Mouse (Mus musculus): ENCODE measurements around the gene Dnah14. TPM values are rescaled to one million over a fixed set of nuclear protein-coding genes. Genes with fewer than 3 reads are reported as not detected.
A peak's percentile ranks its signal among the peaks of the same experiment; 100 is the strongest.
"Not testable (repeated sequence)": the region's sequence is repeated elsewhere in the genome, so short reads cannot be mapped to it uniquely, and the experiment has no call there.

Dnah14 gene
- total RNA-seq, 2 experiments from 2014 or later: not detected

- intact Hi-C loops (cut with DNase I): no loop called here
- no peak for DNase-seq
Observed at GRCm38 (mm10) chr1:181742251-181742885, 166.0 kb downstream of the Dnah14 start.

DNA sequence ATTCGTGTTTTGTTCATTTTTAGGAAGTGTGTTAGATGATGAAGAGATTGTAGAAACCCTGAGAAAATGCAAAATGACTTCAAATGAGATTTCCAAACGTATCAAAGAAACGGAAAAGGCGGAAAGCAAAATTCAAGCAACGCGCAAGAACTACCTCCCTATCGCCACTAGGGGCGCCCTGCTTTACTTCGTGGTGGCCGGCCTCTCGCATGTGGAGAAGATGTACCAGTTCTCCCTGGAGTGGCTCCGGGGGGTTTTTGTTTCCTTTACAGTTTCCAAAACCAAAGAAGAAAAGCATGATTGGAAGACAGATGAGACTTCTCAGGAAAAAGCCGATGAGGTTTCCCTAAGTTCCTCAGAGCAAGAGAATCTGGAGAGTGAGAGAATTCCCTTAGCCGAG, 193.0 kb downstream of the Dnah14 start:
- DNase-seq: no peak
- intact Hi-C loops (cut with DNase I): no loop called here

- intact Hi-C loops (cut with DNase I): no loop called here
- no peak for DNase-seq
Observed at GRCm38 (mm10) chr1:181771871-181772270, 195.5 kb downstream of the Dnah14 start.

GRCm38 (mm10) chr1:181776541-181776940, 200.2 kb downstream of the Dnah14 start:
- no peak for DNase-seq
- intact Hi-C loops (cut with DNase I): no loop called here

- DNase-seq; intact Hi-C loops (cut with DNase I): not testable (repeated sequence)
Observed at GRCm38 (mm10) chr1:181782600-181782999, 206.2 kb downstream of the Dnah14 start.

- intact Hi-C loops (cut with DNase I): no loop called here
- DNase-seq: no peak
Observed at GRCm38 (mm10) chr1:181789952-181790351, 213.6 kb downstream of the Dnah14 start.

GRCm38 (mm10) chr1:181793541-181793940, 217.2 kb downstream of the Dnah14 start:
- peak; percentile 62 to 66 for DNase-seq
- intact Hi-C loops (cut with DNase I): no loop called here

DNA sequence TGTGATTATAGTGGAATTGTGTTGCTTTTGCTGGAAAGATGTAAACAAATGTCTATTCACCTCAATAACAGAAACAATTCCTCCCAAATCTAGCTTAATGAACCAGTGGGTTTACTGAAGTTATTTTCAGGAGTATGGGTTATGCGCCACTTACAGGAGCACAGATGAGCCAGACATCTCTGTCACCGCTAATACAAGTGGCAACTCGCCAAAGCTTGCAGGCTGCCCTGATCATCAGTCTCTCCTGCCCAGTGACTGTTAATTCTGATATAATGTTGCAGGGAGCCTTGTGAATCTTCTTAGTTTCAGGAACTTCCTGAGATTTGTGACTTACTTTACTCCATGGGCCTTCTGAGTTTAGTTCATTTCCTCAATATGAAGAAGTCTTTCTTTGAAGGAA, 223.6 kb downstream of the Dnah14 start:
- DNase-seq: no peak
- intact Hi-C loops (cut with DNase I): no loop called here

DNA sequence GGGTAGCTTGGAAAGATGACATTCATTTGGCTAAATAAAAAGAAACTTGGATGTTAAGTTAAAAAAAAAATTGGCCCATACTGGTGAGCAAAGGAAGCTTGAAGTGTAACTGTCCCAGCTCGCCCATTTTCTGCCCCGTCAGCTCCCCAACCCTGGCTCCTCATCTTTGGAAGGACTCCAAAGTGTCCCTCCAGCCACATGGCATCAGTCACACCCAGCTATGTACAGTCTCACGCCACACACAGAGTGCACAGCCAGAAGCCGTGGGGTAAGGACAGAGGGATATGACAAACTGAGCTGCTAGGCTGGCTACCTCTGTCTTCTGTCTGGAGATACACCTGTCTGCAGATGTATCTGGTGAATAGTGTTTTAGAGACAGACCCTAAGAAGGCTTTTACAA, 224.3 kb downstream of the Dnah14 start:
- intact Hi-C loops (cut with DNase I): no loop called here

GRCm38 (mm10) chr1:181811481-181812223, 235.3 kb downstream of the Dnah14 start:
- DNase-seq: no peak
- intact Hi-C loops (cut with DNase I): no loop called here

More for the DNA sequence above, 224.3 kb downstream of the Dnah14 start:
- DNase-seq: no peak

DNA sequence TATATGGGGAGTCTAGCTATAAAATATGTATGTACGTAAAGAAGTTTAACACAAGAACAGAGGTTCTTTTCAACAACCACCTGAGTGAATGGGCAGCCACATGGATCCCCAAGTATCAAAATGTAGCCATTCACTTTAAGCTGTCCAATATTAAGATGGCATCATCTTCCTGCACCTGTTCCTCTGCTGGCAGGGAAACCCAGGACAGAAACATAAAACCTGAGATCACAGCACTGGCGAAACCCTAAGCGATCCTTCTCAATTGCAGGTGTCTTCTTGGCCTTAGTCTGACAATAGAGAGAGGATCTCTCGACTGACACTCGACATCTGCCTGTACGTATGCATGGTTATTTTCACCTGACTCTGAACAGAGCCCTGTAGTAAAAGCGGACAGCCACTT, 250.4 kb downstream of the Dnah14 start:
- intact Hi-C loops (cut with DNase I): no loop called here
- no peak for DNase-seq

GRCm38 (mm10) chr1:181828365-181828764, 252.0 kb downstream of the Dnah14 start:
- DNase-seq: peak in 1 of 2 experiments; percentile 31
- intact Hi-C loops (cut with DNase I): loop anchor here (2.0 kb wide), 1 partner anchor 52 kb away; no protein-coding TSS in a partner anchor

GRCm38 (mm10) chr1:181832720-181833119, 256.4 kb downstream of the Dnah14 start:
- intact Hi-C loops (cut with DNase I): no loop called here
- DNase-seq: no peak

DNA sequence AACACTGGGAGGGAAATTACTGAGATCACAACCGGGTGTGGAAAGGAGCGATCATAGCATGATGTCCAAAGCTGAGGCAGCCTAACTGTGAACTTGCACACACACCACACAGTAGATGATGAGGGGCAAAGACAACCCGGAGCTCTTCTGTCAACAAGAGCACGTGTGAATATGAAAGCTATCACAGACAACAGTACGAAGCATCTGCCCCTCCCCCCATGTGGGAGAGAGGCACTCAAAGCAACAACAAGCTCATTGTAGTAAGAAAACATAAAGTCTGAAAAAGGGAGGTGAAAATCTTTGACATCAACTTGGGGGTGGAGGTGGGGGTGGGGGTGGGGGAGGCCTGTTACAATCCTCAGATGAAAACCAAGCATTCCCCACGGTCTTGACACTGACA, 256.8 kb downstream of the Dnah14 start:
- intact Hi-C loops (cut with DNase I): no loop called here
- no peak for DNase-seq

DNA sequence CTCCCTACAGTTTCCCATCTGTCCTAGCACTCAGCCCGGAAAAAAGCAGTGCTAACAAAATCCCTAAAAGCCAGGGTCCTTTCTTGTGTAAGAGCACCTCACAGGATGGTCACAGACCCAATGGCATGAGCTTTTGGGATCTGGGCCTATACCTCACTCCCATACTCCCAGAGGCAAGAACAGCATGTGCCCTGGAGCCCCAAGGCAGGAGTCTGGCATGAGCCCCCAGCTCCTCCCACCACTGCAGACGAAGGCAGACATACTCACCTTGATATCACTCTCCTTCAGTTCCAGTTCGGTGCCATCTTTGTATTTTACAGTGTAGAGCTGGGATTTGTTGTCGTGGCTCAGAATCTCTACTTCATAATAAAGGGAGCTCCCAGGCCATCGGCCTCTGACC, 261.8 kb downstream of the Dnah14 start:
- no peak for DNase-seq
- intact Hi-C loops (cut with DNase I): no loop called here

DNA sequence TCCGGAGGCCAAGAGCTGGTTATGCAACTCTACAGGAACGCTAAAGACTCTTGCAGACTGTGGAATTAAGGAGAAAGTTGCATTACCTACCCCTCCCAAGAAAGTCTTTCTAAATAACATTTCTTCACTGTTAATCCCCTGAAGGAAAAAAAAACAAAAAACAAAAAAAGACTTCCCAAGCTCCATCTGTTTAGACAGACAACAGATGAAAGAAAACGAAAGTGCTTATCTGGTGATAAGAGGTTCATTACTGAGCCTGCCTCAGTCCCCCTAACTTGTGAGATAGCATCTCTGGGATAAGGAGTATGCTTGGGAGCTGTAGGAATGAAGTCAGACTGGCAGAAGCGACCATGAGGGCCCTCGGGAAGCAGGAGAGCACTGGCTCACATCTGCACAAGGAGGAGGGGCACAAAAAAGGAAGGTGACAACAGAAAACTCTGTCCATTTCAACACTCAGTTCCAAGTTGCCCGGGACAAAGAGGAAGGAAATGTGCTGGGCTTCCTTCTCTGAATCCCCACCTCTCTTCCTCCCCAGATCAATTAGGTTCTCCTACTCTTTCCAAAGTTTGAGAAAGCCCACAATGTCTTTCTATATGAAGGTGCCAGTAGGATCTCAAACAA, 263.5 kb downstream of the Dnah14 start:
- intact Hi-C loops (cut with DNase I): loop anchor here (2.0 to 10.0 kb wide), 2 partner anchors 41 to 445 kb away; partner anchors contain the start of gene Degs1
- DNase-seq: no peak

- intact Hi-C loops (cut with DNase I): loop anchor here (2.0 to 10.0 kb wide), 2 partner anchors 39 to 443 kb away; partner anchors contain the start of gene Degs1
- no peak for DNase-seq
Observed at GRCm38 (mm10) chr1:181841396-181841795, 265.0 kb downstream of the Dnah14 start.

- intact Hi-C loops (cut with DNase I): loop anchor here (2.0 to 10.0 kb wide), 2 partner anchors 39 to 443 kb away; partner anchors contain the start of gene Degs1
Observed at GRCm38 (mm10) chr1:181841864-181842672, 265.7 kb downstream of the Dnah14 start.

DNA sequence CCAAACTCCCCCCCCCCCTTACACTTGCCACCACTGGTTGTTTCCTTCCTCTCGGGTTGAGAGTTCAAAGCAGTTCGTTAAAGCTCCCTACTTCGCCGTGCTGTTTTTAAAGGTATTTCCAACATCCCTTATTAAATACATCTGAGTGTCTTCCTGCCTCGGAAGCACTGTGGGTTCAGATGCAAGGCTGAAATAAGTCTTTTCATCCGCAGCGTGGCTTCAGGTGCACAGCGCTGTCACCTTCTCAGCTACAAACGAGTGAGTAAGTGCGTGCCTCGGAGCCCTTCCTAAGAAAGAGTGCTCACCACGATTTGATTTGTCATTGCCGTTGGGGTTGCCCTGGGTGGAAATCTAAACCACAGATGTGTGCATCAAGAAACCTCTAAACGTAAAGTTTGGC, 266.4 kb downstream of the Dnah14 start, which contains the start of gene Lbr:
Gene Lbr (minus strand): TSS at position 266 of the 400 bp plus-strand sequence.
- intact Hi-C loops (cut with DNase I): loop anchor here (10.0 kb wide), 1 partner anchor 442 kb away; the partner anchor contains the start of gene Degs1
- DNase-seq: peak in 1 of 2 experiments; percentile 40

More at GRCm38 (mm10) chr1:181841864-181842672, 265.7 kb downstream of the Dnah14 start:
- peak; percentile 95 to 97 for DNase-seq

DNA sequence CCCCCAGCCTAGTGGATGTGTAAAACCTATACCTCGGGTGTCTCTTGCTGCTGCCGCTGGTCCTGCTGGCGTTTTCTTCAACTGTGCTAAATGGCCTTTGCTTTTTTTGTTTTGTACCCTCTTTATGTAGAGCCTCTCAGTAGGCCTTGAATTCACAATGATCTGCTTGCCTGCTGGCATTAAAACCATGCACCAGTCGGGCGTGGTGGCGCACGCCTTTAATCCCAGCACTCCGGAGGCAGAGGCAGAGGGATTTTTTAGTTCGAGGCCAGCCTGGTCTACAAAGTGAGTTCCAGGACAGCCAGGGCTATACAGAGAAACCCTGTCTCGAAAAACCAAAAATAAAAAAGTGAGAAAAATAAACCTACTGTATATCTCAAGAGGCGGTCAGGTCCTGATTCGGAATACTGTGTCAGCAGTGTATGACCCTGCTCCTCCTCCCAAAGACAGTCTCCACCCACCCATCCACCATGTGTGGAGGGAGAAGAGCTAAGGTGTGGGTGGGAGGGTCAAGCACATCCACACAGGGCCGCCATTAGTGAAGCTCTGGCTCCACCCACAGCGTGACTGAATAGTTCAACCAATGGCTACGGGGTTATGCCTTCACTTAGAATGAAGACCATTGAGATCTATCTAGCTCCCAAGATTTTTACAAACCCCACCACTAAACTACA, 268.7 kb downstream of the Dnah14 start:
- DNase-seq: no peak
- intact Hi-C loops (cut with DNase I): loop anchor here (10.0 kb wide), 1 partner anchor 440 kb away; the partner anchor contains the start of gene Degs1
